In the genomic region with DNA sequence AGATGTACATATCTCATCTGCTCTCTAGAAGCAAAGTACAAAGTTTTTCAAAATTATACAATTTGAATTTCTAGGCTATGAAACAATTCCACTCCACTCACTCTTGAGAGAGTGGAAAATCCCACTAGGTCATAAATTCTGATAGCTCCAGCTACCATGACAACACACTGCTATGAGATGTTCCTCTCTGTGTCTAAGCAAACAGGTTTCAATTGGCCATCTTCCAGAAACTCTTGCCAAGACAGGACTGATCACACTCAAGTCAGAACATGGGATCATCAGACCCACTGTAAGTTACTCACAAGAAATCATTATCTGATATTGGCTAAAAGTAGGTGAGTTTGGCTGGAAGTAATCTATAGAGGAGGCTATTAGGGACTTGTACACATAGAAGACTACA, we compare ENCODE assay signal across 30 mouse cellular contexts.
A peak's percentile ranks its signal among the peaks of the same experiment; 100 is the strongest.
DNase-seq lines count a peak whose midpoint lies in the region; ATAC-seq and TF ChIP-seq lines count a peak whose summit lies in the region.
"Had no signal": no experiment of that assay in that cellular context is flagged by ENCODE, and none has a peak within 500 bp of the region (broad histone marks: within the 10 kb centered on the region; RNA-seq: fewer than 3 reads in every experiment).

No protein-coding gene starts in this region.

- no peak overlapping the region for H3K27ac ChIP-seq in kidney, adult 2 months (ENCODE audit: insufficient read depth, low read depth, low read length)
- no peak overlapping the region for H3K27ac ChIP-seq in kidney, embryonic 15.5 days
- H3K27ac ChIP-seq in liver, adult 2 months (replicated peaks; ENCODE audit: insufficient read depth, low read depth, low read length): no peak overlapping the region
- H3K27ac ChIP-seq in liver, postnatal 0 days (ENCODE audit: low read depth): no peak overlapping the region
- H3K27ac ChIP-seq in embryonic facial prominence, embryonic 15.5 days (replicated peaks): no peak overlapping the region
- H3K27ac ChIP-seq in intestine, embryonic 15.5 days: no peak overlapping the region
- H3K27ac ChIP-seq: embryonic facial prominence, embryonic 13.5 days; forebrain, embryonic 12.5 days; heart, embryonic 10.5 days; heart, embryonic 15.5 days; hindbrain, embryonic 12.5 days; left cerebral cortex, adult 2 months; limb, embryonic 13.5 days; liver, embryonic 14.5 days; neural tube, embryonic 15.5 days; stomach, embryonic 15.5 days had no signal

- no peaks in the 10 kb centered on the region for H3K36me3 ChIP-seq in kidney, adult 2 months (ENCODE audit: control insufficient read depth, insufficient read depth, low read length)
- H3K36me3 ChIP-seq in kidney, embryonic 15.5 days: no peaks in the 10 kb centered on the region
- H3K36me3 ChIP-seq in liver, adult 2 months (ENCODE audit: control insufficient read depth, insufficient read depth, low read length): no peaks in the 10 kb centered on the region
- no peaks in the 10 kb centered on the region for H3K36me3 ChIP-seq in liver, postnatal 0 days (replicated peaks; ENCODE audit: insufficient read depth, low read length)
- H3K36me3 ChIP-seq in embryonic facial prominence, embryonic 15.5 days: no peaks in the 10 kb centered on the region
- H3K36me3 ChIP-seq in intestine, embryonic 15.5 days: no peaks in the 10 kb centered on the region
- H3K36me3 ChIP-seq: embryonic facial prominence, embryonic 13.5 days; forebrain, embryonic 12.5 days; heart, embryonic 10.5 days; heart, embryonic 15.5 days; hindbrain, embryonic 12.5 days; limb, embryonic 13.5 days; neural tube, embryonic 15.5 days; stomach, embryonic 15.5 days had no signal

- no peak for TF ChIP-seq POLR2A in kidney, adult 2 months (IDR thresholded peaks at IDR 0.05; ENCODE audit: low read depth, low read length)
- TF ChIP-seq POLR2A in liver, adult 2 months (IDR thresholded peaks at IDR 0.05; ENCODE audit: extremely low read depth, insufficient read depth, low read length): no peak

- no peak overlapping the region for H3K9ac ChIP-seq in kidney, embryonic 15.5 days
- H3K9ac ChIP-seq in liver, adult 2 months (ENCODE audit: low read depth, low read length): no peak overlapping the region
- no peak overlapping the region for H3K9ac ChIP-seq in liver, postnatal 0 days (replicated peaks)
- H3K9ac ChIP-seq in embryonic facial prominence, embryonic 15.5 days: no peak overlapping the region
- no peak overlapping the region for H3K9ac ChIP-seq in intestine, embryonic 15.5 days
- H3K9ac ChIP-seq: embryonic facial prominence, embryonic 13.5 days; forebrain, embryonic 12.5 days; heart, embryonic 15.5 days; hindbrain, embryonic 12.5 days; limb, embryonic 13.5 days; liver, embryonic 14.5 days; lung, embryonic 14.5 days; neural tube, embryonic 15.5 days; stomach, embryonic 15.5 days had no signal

- no peak for TF ChIP-seq EP300 in liver, postnatal 0 days (IDR thresholded peaks at IDR 0.05; ENCODE audit: low read depth)

- no peaks in the 10 kb centered on the region for H3K27me3 ChIP-seq in kidney, adult 2 months (replicated peaks; ENCODE audit: control insufficient read depth, insufficient read depth, low read length)
- H3K27me3 ChIP-seq in kidney, embryonic 15.5 days: no peaks in the 10 kb centered on the region
- no peaks in the 10 kb centered on the region for H3K27me3 ChIP-seq in liver, adult 2 months (ENCODE audit: control insufficient read depth, insufficient read depth, low read length)
- no peaks in the 10 kb centered on the region for H3K27me3 ChIP-seq in liver, postnatal 0 days (ENCODE audit: insufficient read depth, low read length)
- no peaks in the 10 kb centered on the region for H3K27me3 ChIP-seq in embryonic facial prominence, embryonic 15.5 days
- H3K27me3 ChIP-seq in intestine, embryonic 15.5 days (replicated peaks): no peaks in the 10 kb centered on the region
- H3K27me3 ChIP-seq: CH12.LX; embryonic facial prominence, embryonic 13.5 days; forebrain, embryonic 12.5 days; heart, embryonic 15.5 days; hindbrain, embryonic 12.5 days; limb, embryonic 13.5 days; neural tube, embryonic 15.5 days; Patski; stomach, embryonic 15.5 days had no signal

- no peak overlapping the region for H3K4me2 ChIP-seq in kidney, embryonic 15.5 days
- H3K4me2 ChIP-seq in liver, postnatal 0 days (ENCODE audit: low read depth, low read length): no peak overlapping the region
- no peak overlapping the region for H3K4me2 ChIP-seq in embryonic facial prominence, embryonic 15.5 days (replicated peaks)
- no peak overlapping the region for H3K4me2 ChIP-seq in intestine, embryonic 15.5 days (replicated peaks)
- H3K4me2 ChIP-seq: embryonic facial prominence, embryonic 13.5 days; forebrain, embryonic 12.5 days; heart, embryonic 15.5 days; hindbrain, embryonic 12.5 days; limb, embryonic 13.5 days; lung, embryonic 14.5 days; midbrain, embryonic 11.5 days; neural tube, embryonic 15.5 days; stomach, embryonic 15.5 days had no signal

- no peaks in the 10 kb centered on the region for H3K4me1 ChIP-seq in kidney, adult 2 months (ENCODE audit: control insufficient read depth, insufficient read depth, low read length)
- no peaks in the 10 kb centered on the region for H3K4me1 ChIP-seq in kidney, embryonic 15.5 days
- no peaks in the 10 kb centered on the region for H3K4me1 ChIP-seq in liver, adult 2 months (ENCODE audit: control insufficient read depth, insufficient read depth, low read length)
- H3K4me1 ChIP-seq in liver, postnatal 0 days (ENCODE audit: insufficient read depth): no peaks in the 10 kb centered on the region
- H3K4me1 ChIP-seq in embryonic facial prominence, embryonic 15.5 days: no peaks in the 10 kb centered on the region
- H3K4me1 ChIP-seq in intestine, embryonic 15.5 days (replicated peaks): no peaks in the 10 kb centered on the region
- H3K4me1 ChIP-seq: embryonic facial prominence, embryonic 13.5 days; forebrain, embryonic 12.5 days; heart, embryonic 10.5 days; heart, embryonic 15.5 days; hindbrain, embryonic 12.5 days; limb, embryonic 13.5 days; neural tube, embryonic 15.5 days; stomach, embryonic 15.5 days had no signal

- DNase-seq in kidney, adult 2 months: peak; percentile 3
- peak; percentile 18 for DNase-seq in liver, adult 2 months (ENCODE audit: extremely low read depth, low read depth, low spot score)
- no peak for DNase-seq in liver, postnatal 0 days
- DNase-seq in NIH3T3 (ENCODE audit: low read depth): peak; percentile 9
- no peak for DNase-seq in spleen, postnatal 14 days (ENCODE audit: low spot score in 2 of 2)
- DNase-seq: adrenal gland, postnatal 10 days; cerebellum, adult 11-12 months; cerebellum, postnatal 25 days; gastrocnemius, postnatal 10 days; kidney, postnatal 4 days; lung, embryonic 14.5 days; retina, postnatal 1 day; right cerebral cortex, postnatal 14 days had no signal

- TF ChIP-seq CTCF in kidney, adult 2 months (conservative IDR thresholded peaks at IDR 0.05; ENCODE audit: insufficient read depth, insufficient read length, low read depth, low read length): no peak
- TF ChIP-seq CTCF in liver, adult 2 months (IDR thresholded peaks at IDR 0.05; ENCODE audit: low read depth, low read length): no peak
- no peak for TF ChIP-seq CTCF in liver, postnatal 0 days (IDR thresholded peaks at IDR 0.05; ENCODE audit: low read depth)

- no peaks in the 10 kb centered on the region for H3K9me3 ChIP-seq in kidney, embryonic 15.5 days (replicated peaks)
- no peaks in the 10 kb centered on the region for H3K9me3 ChIP-seq in liver, postnatal 0 days (ENCODE audit: low read length)
- H3K9me3 ChIP-seq in embryonic facial prominence, embryonic 15.5 days (replicated peaks): no peaks in the 10 kb centered on the region
- H3K9me3 ChIP-seq in intestine, embryonic 15.5 days: no peaks in the 10 kb centered on the region
- H3K9me3 ChIP-seq: embryonic facial prominence, embryonic 13.5 days; forebrain, embryonic 12.5 days; heart, embryonic 10.5 days; heart, embryonic 15.5 days; hindbrain, embryonic 12.5 days; limb, embryonic 13.5 days; neural tube, embryonic 15.5 days; stomach, embryonic 15.5 days had no signal

- H3K4me3 ChIP-seq in kidney, adult 2 months (ENCODE audit: insufficient read depth, low read depth, low read length): no peak overlapping the region
- H3K4me3 ChIP-seq in kidney, embryonic 15.5 days (replicated peaks): no peak overlapping the region
- no peak overlapping the region for H3K4me3 ChIP-seq in liver, adult 2 months (ENCODE audit: insufficient read depth, low read depth, low read length)
- no peak overlapping the region for H3K4me3 ChIP-seq in liver, postnatal 0 days (ENCODE audit: low read depth, low read length)
- no peak overlapping the region for H3K4me3 ChIP-seq in embryonic facial prominence, embryonic 15.5 days (replicated peaks)
- no peak overlapping the region for H3K4me3 ChIP-seq in intestine, embryonic 15.5 days (replicated peaks)
- H3K4me3 ChIP-seq: embryonic facial prominence, embryonic 13.5 days; forebrain, embryonic 12.5 days; heart, embryonic 10.5 days; heart, embryonic 15.5 days; hindbrain, embryonic 12.5 days; left cerebral cortex, adult 2 months; limb, embryonic 13.5 days; neural tube, embryonic 15.5 days; stomach, embryonic 15.5 days had no signal

- no peaks in the 10 kb centered on the region for H3K79me2 ChIP-seq in liver, adult 2 months (ENCODE audit: control insufficient read depth, insufficient read depth, low read length)

- no peak for ATAC-seq in kidney, embryonic 15.5 days (replicated peaks; ENCODE audit: low FRiP score)
- no peak for ATAC-seq in liver, postnatal 0 days
- 0 out of 2 replicates have a peak, but pooled peaks have one; percentile 43 for ATAC-seq in embryonic facial prominence, embryonic 15.5 days (ENCODE audit: insufficient number of reproducible peaks, low FRiP score, low TSS enrichment, low read depth)
- ATAC-seq in intestine, embryonic 15.5 days: no peak
- ATAC-seq: intestine, postnatal 0 days; Patski had no signal

Comparison
In these comparisons a context has a peak if more than half of its experiments do, and no peak if none do; other contexts are left out.
1. DNase-seq: peak in kidney, adult 2 months (single experiment), liver, adult 2 months (single experiment) and NIH3T3 (single experiment); none in liver, postnatal 0 days (single experiment) and spleen, postnatal 14 days (0 of 2).